Mouse (Mus musculus): Measurements from ENCODE around the gene Nfkbib. TPM values are rescaled to one million over a fixed set of nuclear protein-coding genes. Genes with fewer than 3 reads are reported as not detected.

Nfkbib gene
- polyA plus RNA-seq (2016; fragmentation: Nextera tagmentation; extraction: Ambion mirVana): 41.6 and 43.1 TPM in 2 replicates

DNA sequence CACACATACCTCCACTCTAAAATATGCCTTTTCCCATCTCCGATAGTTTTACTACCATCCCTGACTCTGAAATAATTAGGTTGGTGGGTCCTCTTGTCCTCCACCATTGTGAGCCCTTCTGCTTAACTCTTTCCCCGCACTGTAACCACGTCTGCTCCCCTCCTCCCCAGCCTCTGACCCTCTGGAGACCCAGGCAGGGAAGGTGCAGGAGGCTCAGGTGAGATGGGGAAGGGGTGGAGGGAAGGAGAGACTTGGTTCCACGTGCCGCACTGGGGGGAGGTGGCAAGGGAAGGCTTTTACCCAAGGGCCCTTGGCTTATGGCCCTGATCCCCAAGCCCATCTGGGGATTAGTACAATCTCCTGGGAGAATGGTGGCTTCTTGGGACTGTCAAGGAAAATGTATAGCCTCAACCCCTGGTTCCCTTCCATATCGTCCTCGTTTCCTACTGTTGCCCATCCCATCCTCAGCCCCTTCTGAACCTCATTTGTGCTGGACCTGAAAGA, at the start of gene Nfkbib:
Gene Nfkbib, minus strand, starts transcription at position 51 of the 504 bp plus-strand sequence.
- 66% methylated on average over 7 of the region's 7 CpGs for WGBS (ENCODE audit: insufficient replicate concordance)
- no peaks in the 10 kb centered on the region for H3K9me3 ChIP-seq (replicated peaks)
- peak within 1 kb of the TSS; percentile 75 for H3K27ac ChIP-seq

DNA sequence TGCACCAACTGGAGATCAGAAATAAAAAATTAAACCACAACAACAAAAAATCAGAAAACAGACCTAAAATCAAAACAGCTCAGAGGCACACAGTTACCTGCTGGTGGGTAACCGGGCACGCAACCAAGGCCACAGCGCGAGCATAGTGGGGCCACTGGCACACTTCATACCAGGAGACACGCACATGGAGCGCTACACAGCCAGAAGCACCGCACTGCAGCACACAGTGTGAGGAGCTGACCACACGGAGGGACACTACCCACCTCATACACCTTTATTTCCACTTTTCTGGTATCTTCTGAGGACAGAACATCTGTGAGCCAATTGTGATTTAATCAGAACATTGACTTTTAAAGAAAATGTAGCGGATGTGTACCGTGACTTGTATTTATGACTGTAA, 49.6 kb upstream of the Nfkbib start:
- WGBS (ENCODE audit: insufficient replicate concordance): 92% methylated on average over 10 of the region's 10 CpGs

More for the DNA sequence above, at the start of gene Nfkbib:
- Histone ChIP-seq H3K4me3 (peak within 1 kb of the TSS; percentile 84), H3K36me3 (peaks cover 8% of the 10 kb centered on the region), H3K9ac (peak within 1 kb of the TSS; percentile 84), H3K27me3 (replicated peaks) (no peaks in the 10 kb centered on the region), H3K4me2 (peak within 1 kb of the TSS; percentile 79), H3K4me1 (peaks cover 53% of the 10 kb centered on the region)
- ATAC-seq: no peak

DNA sequence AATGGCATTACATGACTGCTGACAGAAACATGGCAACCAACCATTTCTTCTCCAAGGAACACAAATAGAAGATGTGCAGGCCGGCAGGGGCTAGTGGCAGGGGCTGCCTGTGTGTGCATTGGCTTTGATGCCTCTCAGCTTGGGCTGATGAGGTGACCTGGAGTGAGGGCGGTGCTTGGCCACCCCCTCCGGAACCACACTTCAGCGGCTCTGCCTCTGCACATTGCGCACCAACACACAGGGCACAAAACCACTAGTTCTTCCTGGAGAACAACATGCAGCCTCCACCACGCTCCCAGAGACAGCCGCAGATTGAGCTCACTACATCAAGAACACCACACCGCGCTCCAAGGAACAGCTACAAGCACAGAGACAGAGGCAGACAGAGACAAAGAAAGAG, 48.9 kb upstream of the Nfkbib start:
- no peak overlapping the region for H3K4me2 ChIP-seq
- H3K4me3 ChIP-seq: no peak overlapping the region
- WGBS (ENCODE audit: insufficient replicate concordance): 81% methylated on average over 9 of the region's 9 CpGs
- 0 out of 2 replicates have a peak overlapping the region, but pooled peaks have one; percentile 32 for H3K9ac ChIP-seq
- ATAC-seq: no peak
- H3K9me3 ChIP-seq (replicated peaks): no peaks in the 10 kb centered on the region
- peaks cover 95% of the 10 kb centered on the region for H3K36me3 ChIP-seq
- peaks cover 91% of the 10 kb centered on the region for H3K4me1 ChIP-seq
- H3K27me3 ChIP-seq (replicated peaks): no peaks in the 10 kb centered on the region
- no peak overlapping the region for H3K27ac ChIP-seq

More for the DNA sequence above, 49.6 kb upstream of the Nfkbib start:
- no peaks in the 10 kb centered on the region for H3K27me3 ChIP-seq (replicated peaks)
- H3K9ac ChIP-seq: no peak overlapping the region
- peak overlapping the region; percentile 8; the same call in 1 of the 2 replicates for H3K4me2 ChIP-seq
- H3K4me3 ChIP-seq: no peak overlapping the region
- H3K36me3 ChIP-seq: peaks cover 100% of the 10 kb centered on the region
- ATAC-seq: no peak
- H3K9me3 ChIP-seq (replicated peaks): no peaks in the 10 kb centered on the region
- peaks cover 94% of the 10 kb centered on the region for H3K4me1 ChIP-seq
- H3K27ac ChIP-seq: no peak overlapping the region

- no peaks in the 10 kb centered on the region for H3K27me3 ChIP-seq (replicated peaks)
- peaks cover 82% of the 10 kb centered on the region for H3K4me1 ChIP-seq
- ATAC-seq: no peak
- H3K36me3 ChIP-seq: peaks cover 85% of the 10 kb centered on the region
- H3K9ac ChIP-seq: no peak overlapping the region
- WGBS (ENCODE audit: insufficient replicate concordance): 93% methylated on average over 9 of the region's 9 CpGs
- H3K4me3 ChIP-seq: no peak overlapping the region
- H3K4me2 ChIP-seq: peak overlapping the region; percentile 7; the same call in 1 of the 2 replicates
- 0 out of 2 replicates have a peak overlapping the region, but pooled peaks have one; percentile 42 for H3K27ac ChIP-seq
- H3K9me3 ChIP-seq (replicated peaks): no peaks in the 10 kb centered on the region
These were observed 47.9 kb upstream of the Nfkbib start for GRCm38 (mm10) chr7:28815230-28815629.

DNA sequence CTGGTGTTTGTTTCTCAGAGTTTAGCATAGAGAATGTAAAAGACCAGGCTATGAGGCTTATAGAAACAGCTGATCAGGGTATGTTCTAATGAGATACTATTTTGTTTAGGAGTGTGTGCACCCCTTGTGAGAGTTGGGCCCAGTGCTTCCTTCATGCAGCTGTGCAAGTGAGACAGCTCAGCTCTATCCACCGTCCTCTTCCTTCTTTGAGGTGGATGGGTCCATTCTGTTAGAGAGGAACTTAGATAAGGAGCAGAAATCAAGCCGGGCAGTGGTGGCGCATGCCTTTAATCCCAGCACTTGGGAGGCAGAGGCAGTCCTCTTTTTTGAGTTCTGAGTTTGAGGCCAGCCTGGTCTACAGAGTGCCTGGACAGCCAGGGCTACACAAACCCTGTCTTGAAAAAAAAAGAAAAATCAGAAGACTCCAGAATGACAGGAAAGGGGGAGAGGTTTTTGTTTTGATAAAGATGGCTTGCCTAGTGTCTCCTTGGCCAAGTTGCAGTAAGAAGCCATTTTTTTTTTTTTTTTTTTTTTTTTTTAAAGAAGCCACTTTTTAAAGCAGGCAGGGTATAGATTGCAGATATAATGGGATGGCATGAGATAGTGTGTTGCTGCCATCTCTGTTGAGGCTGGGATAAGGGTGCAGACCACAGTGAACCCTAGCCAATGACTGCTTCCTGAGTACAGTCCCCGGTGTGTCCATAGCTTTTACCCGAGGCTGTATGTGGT, 47.2 kb upstream of the Nfkbib start:
- H3K4me2 ChIP-seq: peak overlapping the region; percentile 93
- peaks cover 78% of the 10 kb centered on the region for H3K36me3 ChIP-seq
- no peaks in the 10 kb centered on the region for H3K27me3 ChIP-seq (replicated peaks)
- H3K27ac ChIP-seq: peak overlapping the region; percentile 49; the same call in 1 of the 2 replicates
- H3K4me3 ChIP-seq: 0 out of 2 replicates have a peak overlapping the region, but pooled peaks have one; percentile 4
- H3K9me3 ChIP-seq (replicated peaks): no peaks in the 10 kb centered on the region
- no peak for ATAC-seq
- H3K4me1 ChIP-seq: peaks cover 75% of the 10 kb centered on the region
- H3K9ac ChIP-seq: no peak overlapping the region
- WGBS (ENCODE audit: insufficient replicate concordance): 57% methylated on average over 5 of the region's 5 CpGs

DNA sequence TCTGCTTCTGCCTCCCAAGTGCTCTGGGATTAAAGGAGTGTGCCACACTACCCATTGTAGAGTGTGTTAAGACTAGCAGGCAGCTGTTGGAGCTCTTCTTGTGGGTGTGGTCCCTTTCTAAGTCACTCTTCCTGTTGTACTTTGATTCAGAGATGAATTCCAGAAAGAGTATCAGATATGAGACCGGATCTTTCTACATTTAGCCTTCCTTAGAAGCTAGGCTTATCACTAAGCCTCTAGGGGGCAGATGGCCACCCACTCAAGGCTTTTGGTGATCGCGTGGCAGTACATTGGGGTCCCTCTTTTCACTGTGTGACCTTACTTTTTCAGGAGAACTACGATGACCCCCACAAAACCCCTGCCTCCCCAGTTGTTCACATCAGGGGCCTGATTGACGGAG, 45.6 kb upstream of the Nfkbib start:
- Histone ChIP-seq H3K4me2 (peak overlapping the region; percentile 93), H3K4me1 (peaks cover 68% of the 10 kb centered on the region), H3K9ac (peak overlapping the region; percentile 94), H3K27ac (0 out of 2 replicates have a peak overlapping the region, but pooled peaks have one; percentile 97), H3K9me3 (replicated peaks) (no peaks in the 10 kb centered on the region), H3K36me3 (peaks cover 63% of the 10 kb centered on the region), H3K4me3 (peak overlapping the region; percentile 93), H3K27me3 (replicated peaks) (no peaks in the 10 kb centered on the region)
- no peak for ATAC-seq
- 64% methylated on average over 5 of the region's 5 CpGs for WGBS (ENCODE audit: insufficient replicate concordance)

GRCm38 (mm10) chr7:28812436-28812835, 45.1 kb upstream of the Nfkbib start:
- WGBS (ENCODE audit: insufficient replicate concordance): 58% methylated on average over 4 of the region's 4 CpGs
- Histone ChIP-seq H3K4me3 (peak overlapping the region; percentile 93), H3K9ac (peak overlapping the region; percentile 94), H3K4me1 (peaks cover 68% of the 10 kb centered on the region), H3K4me2 (peak overlapping the region; percentile 93), H3K36me3 (peaks cover 58% of the 10 kb centered on the region), H3K27ac (peak overlapping the region; percentile 97; the same call in 1 of the 2 replicates), H3K27me3 (replicated peaks) (no peaks in the 10 kb centered on the region), H3K9me3 (replicated peaks) (no peaks in the 10 kb centered on the region)
- ATAC-seq: no peak

DNA sequence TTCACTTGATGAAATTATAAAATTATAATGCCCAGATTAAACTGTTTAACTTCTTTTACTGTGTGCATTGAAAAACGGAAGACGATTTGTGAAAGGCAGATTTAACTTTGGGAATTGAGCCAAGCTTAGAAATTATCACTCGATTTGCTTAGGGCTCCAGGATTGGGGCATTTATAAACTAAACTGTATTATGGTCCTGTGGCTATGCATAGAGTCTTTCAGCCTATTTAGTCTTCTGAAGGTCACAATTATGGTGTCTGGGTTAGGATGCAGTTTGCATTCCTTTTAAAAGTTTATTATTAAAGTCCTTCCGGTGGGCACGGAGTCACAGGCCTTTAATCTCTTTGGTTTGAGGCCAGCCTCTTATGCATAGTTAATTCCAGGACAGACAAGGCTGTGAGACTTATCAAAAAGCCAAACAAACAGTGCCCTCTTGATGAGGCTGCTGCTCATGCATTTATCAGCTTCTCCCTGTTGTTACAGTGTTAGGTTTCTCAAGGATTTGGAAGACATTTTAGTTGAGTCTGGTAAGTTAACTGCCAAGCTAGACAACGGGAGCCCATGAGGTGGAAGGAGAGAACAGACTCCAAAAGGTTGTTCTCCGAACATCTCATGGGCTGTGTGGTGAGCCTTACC, 44.4 kb upstream of the Nfkbib start:
- Histone ChIP-seq H3K4me2 (peak overlapping the region; percentile 93), H3K9ac (peak overlapping the region; percentile 94), H3K9me3 (replicated peaks) (no peaks in the 10 kb centered on the region), H3K4me3 (peak overlapping the region; percentile 93), H3K4me1 (peaks cover 64% of the 10 kb centered on the region), H3K27ac (peak overlapping the region; percentile 97), H3K36me3 (peaks cover 51% of the 10 kb centered on the region), H3K27me3 (replicated peaks) (no peaks in the 10 kb centered on the region)
- ATAC-seq: no peak
- 6% methylated on average over 7 of the region's 7 CpGs for WGBS (ENCODE audit: insufficient replicate concordance)

- Histone ChIP-seq H3K4me2 (peak overlapping the region; percentile 93), H3K27ac (peak overlapping the region; percentile 97), H3K9ac (peak overlapping the region; percentile 94), H3K27me3 (replicated peaks) (no peaks in the 10 kb centered on the region), H3K4me1 (peaks cover 61% of the 10 kb centered on the region), H3K4me3 (peak overlapping the region; percentile 93), H3K9me3 (replicated peaks) (no peaks in the 10 kb centered on the region), H3K36me3 (peaks cover 45% of the 10 kb centered on the region)
- WGBS (ENCODE audit: insufficient replicate concordance): 1% methylated on average over 40 of the region's 40 CpGs
- peak; percentile 48 for ATAC-seq
These were observed 43.9 kb upstream of the Nfkbib start for GRCm38 (mm10) chr7:28811228-28811627.

- H3K4me2 ChIP-seq: peak overlapping the region; percentile 94
- H3K9me3 ChIP-seq (replicated peaks): no peaks in the 10 kb centered on the region
- H3K4me1 ChIP-seq: peaks cover 52% of the 10 kb centered on the region
- peak overlapping the region; percentile 93 for H3K4me3 ChIP-seq
- under 1% methylated on average over 64 of the region's 70 CpGs for WGBS (ENCODE audit: insufficient replicate concordance)
- H3K9ac ChIP-seq: peak overlapping the region; percentile 97
- peak overlapping the region; percentile 99 for H3K27ac ChIP-seq
- no peaks in the 10 kb centered on the region for H3K27me3 ChIP-seq (replicated peaks)
- H3K36me3 ChIP-seq: peaks cover 37% of the 10 kb centered on the region
- ATAC-seq: peak; percentile 88
These were observed 43.1 kb upstream of the Nfkbib start for GRCm38 (mm10) chr7:28810107-28811066.

All from liver, embryonic 12.5 days (tissue).